Mouse (Mus musculus): ENCODE results near the gene Plekhm3.

DNA sequence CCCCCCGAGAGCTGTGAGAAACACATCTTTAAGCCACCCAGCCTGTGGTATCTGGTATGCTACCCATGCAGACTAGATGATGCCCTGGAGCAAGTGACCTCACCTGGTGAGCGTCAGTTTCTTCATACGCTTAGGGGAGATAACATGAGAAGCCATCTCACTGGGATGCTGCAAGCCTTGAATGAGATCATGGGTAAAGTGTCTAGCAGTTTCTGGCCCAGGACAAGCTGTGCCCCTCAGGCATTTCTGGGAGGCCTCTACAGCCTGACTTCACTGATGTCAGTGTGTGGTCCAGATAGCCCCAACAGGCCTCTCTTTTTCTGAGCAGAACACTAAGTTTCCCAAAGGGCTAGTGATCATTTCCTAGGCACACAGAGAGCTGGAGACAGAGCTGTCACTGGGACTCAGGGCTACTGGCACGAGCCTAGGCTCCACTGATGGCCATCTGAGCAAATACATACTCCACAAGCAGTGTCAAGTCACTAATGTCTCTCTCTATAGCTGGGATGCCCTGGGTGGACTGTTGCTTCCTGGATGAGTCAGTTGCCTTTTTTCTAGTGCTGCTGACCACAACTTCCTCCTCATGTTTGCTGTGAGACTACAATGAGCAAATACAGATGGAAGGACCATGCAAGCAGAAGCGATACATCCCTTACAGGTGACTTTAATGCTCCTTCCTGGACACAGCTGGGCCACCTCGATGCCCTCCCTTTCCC, 159.6 kb downstream of the Plekhm3 start:
- TF ChIP-seq CTCF (IDR thresholded peaks at IDR 0.05; ENCODE audit: borderline replicate concordance, control insufficient read depth, extremely low read depth, insufficient read depth, low read length, poor library complexity) (no peak), POLR2A (IDR thresholded peaks at IDR 0.05; ENCODE audit: control insufficient read depth, extremely low read depth, insufficient read depth, low read length, poor library complexity) (no peak)

Measured in thymus, adult 2 months (tissue).